Mouse (Mus musculus) liver, embryonic 14.5 days (tissue): ENCODE results near the gene Dclk3.

Source experiments
- CTCF ChIP-seq: IDR thresholded peaks from 2 replicates; pipeline ENCODE4 v1.5.1; 2016; ENCODE audit warnings: antibody characterized with exemption, low read depth, control low read depth
- EP300 ChIP-seq: IDR thresholded peaks from 2 replicates; pipeline ENCODE4 v1.6.1; 2016; ENCODE audit warnings: antibody characterized with exemption, low read depth

GRCm38 (mm10) chr9:111476479-111477016 lies 37.7 kb downstream of the Dclk3 start:
- TF ChIP-seq EP300 (no peak), CTCF (no peak)
